Mouse (Mus musculus): ENCODE measurements at regions not wholly inside any gene's neighbourhood (a gene's known extent, or its start where the extent isn't known, plus 50 kb on each side); places are given as distances from the start of the nearest gene placed in this dataset.

GRCm38 (mm10) chr13:47860316-47860715 is 400.7 kb upstream of the Id4 start:
- TF ChIP-seq POLR2A (IDR thresholded peaks at IDR 0.05; ENCODE audit: borderline replicate concordance, extremely low read depth, low read depth, low read length) (no peak), CTCF (IDR thresholded peaks at IDR 0.05; ENCODE audit: insufficient read depth, low read length) (no peak)
